Mouse (Mus musculus): ENCODE measurements around the gene Car5a.

Car5a gene

DNA sequence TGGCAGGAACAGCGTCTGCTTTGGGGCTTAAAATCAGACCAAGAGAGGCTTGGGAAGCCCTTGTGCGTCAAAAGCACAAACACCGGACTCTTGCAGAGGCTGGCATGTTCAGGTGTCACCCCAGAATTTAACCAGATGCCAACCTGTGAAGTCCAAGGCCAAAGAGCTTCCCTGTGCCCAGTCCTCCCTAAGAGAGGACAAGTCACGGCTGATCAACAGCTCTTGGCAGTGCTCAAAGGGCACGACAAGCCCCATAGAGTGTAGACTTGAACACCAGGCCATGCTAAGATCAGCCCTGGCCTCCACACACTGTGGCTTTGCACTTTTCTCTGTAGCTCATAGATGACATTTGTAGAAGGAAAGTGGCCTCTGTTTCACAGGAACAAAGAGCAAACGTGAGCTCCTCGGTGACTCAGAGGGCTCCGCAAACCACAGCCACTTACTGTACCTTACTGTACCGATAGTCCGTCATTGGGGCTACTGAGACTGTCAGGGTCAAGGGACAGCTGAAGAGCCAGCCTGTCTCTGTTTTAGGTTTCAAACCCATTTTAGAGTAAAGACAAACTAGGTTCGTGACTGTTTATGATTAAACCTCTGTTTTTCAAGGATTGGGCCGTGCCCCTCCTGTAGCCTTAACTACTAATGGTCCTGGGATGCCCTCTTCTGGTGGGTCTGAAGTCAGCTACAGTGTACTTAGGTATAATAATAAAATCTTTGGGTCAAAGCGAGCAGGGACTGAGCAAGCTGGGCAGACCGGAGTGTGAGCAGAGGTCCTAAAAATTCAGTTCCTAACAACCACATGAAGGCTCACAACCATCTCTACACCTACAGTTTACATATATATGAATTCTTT, 11.8 kb downstream of the Car5a start:
- DNase-seq: no peak

GRCm38 (mm10) chr8:121932026-121932667, 12.6 kb downstream of the Car5a start:
- no peak for DNase-seq

- no peak for DNase-seq
Observed at GRCm38 (mm10) chr8:121931571-121931970, 13.1 kb downstream of the Car5a start.

- no peak for DNase-seq
Observed at GRCm38 (mm10) chr8:121930047-121930446, 14.7 kb downstream of the Car5a start.

DNA sequence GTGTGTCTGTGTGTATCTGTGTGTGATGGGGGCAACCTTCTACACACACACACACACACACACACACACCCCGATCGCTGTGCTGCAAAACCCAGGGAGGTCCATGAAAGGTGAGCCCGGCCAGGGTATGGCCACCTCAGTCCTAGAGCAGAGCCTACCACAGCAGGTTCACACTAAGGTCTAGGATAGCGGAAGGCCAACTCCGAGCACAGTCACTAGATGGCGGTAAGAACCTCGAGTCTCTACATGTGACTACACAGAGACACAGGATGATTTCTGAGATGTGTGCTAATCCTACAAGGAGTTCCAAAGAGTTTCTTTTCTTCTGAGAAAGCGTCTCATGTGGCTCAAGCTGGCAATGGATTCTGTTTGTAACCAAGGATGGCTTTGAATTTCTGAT, 17.4 kb downstream of the Car5a start:
- peak; percentile 52 for DNase-seq

GRCm38 (mm10) chr8:121926266-121926665, 18.4 kb downstream of the Car5a start:
- no peak for DNase-seq

DNA sequence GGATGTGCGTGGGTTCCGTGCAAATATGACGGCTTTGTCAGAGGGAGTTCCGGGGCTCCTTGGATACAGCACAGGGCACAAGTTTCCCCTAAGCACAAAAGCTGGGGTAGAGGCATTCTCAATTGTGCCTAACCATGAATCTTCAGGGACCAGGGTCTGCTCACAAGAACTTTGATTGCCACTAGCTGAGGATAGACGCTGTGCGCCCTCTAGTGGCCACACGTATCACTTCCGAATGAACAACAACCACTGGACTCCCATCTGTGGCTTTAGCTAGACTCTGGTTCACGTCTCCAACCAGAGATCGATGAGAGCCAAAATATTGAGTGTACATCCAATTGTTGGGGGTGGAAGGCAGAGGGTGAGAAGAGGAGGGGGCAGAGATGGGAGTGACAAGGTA, 19.1 kb downstream of the Car5a start:
- peak; percentile 75 for DNase-seq

DNA sequence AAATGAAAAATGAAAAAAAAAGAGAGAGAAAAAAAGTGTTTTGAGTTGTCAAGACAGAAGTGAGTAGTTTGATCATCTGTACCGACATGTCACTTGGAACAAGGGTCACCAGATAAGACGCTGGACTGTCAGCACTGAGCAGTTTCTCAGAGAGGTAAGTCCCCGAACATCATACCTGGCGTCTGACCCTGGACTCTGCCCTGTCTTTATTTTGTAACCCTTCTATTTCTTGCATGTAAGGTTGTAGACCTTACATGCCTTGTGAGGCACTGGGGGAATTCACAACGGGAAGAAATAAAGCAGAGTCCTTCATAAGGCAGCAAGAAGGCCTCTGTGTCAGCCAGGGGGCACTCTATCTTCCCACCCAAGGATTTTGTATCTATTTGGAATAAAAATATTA, 20.0 kb downstream of the Car5a start:
- DNase-seq: no peak

GRCm38 (mm10) chr8:121922101-121922500, 22.6 kb downstream of the Car5a start:
- DNase-seq: no peak

GRCm38 (mm10) chr8:121921582-121921981, 23.1 kb downstream of the Car5a start:
- no peak for DNase-seq

- no peak for DNase-seq
Observed at GRCm38 (mm10) chr8:121919731-121920130, 25.0 kb downstream of the Car5a start.

DNA sequence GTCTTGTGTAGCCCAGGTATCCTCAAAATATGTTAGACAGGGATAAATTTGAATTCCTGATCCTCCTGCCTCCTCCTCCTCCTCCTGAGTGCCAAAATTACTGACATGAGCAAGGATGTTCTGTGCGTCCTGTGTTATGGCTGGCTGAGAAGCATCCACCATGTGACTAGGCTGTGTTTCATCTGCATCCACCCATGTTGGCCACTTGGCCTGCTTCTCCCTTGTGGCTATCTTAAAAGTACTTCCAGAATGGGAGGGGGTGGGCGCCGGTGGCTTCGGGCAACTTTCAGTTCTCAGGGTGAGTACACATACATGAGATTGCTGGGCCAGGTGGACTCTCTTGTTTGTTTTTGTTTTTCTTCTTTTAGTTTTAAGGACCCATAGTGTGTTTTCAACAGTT, 25.5 kb downstream of the Car5a start:
- no peak for DNase-seq

GRCm38 (mm10) chr8:121913378-121913777, 31.3 kb downstream of the Car5a start:
- no peak for DNase-seq

- DNase-seq: no peak
Observed at GRCm38 (mm10) chr8:121912831-121913230, 31.9 kb downstream of the Car5a start.

- no peak for DNase-seq
Observed at GRCm38 (mm10) chr8:121911987-121912386, 32.7 kb downstream of the Car5a start.

DNA sequence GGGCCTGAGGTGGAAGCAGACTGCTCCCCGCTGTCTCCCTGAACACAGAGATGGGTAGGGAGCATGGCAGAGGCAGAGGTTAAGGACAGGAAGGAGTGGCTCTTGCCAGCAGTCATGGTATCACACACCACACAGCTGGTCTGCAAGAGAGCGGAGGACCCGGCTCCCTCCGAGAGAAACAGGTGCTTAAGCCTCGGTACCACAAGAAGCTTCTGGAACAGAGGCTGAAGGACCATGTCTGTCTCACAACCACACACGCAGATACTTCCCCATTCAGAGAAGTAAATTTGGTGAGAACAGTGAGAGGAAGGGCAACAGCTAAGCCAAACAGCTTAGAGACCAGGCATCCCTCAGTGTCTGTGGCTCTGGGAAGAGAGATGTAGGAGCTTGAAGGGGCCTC, 33.3 kb downstream of the Car5a start:
- no peak for DNase-seq

DNA sequence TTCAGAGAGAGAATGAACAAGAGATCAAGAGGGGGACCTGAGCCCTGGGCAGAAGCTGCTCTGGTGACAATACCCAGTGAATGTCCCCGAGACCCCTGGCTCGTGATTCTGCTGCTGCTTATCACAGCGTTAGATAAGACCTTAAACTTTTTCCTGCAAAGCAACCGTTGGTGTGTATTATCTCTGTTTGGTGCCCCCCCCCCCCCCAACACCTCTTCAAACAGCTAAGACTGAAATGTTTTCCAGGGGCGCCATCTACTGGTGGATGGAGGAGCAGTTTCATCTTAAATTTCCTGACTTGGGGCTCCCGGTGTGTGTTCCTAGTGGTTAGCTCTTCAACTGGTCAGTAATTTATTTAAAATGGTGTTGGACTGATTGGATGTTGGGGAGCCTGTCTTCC, 35.0 kb downstream of the Car5a start:
- DNase-seq: peak; percentile 81

- DNase-seq: no peak
Observed at GRCm38 (mm10) chr8:121909148-121909541, 35.6 kb downstream of the Car5a start.

DNA sequence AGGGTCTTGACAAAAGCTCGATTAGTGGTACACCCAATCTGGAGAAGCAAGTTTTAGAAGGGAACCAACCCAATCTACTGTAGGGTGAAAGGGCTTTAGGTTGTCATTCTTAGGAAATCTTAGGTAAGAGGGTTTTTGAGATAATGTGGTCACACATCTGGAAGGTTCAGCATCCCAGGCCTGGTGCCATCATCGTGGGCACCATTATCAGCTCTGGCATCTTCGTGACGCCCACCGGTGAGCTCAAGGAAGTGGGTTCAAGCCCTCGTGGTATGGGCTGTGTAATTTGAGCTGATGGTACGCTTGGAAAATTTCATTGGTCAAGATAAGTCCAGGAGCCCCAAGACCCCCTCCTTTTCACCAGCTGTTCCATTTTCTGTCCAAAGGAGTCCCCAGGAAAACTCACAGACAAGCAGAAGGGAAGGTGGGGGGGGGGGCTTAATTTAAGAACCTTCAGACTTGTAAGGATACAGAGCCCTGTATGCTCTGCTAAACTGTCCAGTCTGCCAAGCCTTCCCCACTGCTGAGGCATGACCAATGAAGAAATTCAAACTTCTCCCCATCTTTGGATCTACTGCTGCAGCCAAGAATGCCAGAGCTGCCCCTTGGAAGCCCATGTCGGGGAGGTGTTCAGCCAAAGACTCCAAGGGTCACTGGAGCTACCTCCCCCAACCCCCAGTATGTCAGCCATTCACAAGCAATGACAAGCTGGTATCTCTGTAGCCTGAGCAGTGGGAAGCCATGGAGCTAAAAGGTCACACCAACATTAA, 36.1 kb downstream of the Car5a start:
- no peak for DNase-seq

- peak; percentile 98 for DNase-seq
Observed at GRCm38 (mm10) chr8:121907587-121908248, 37.0 kb downstream of the Car5a start, which contains the start of gene Slc7a5. Slc7a5 (minus strand) TSS chr8:121907694.

- peak; percentile 26 for DNase-seq
Observed at GRCm38 (mm10) chr8:121906542-121907512, 37.9 kb downstream of the Car5a start.

DNA sequence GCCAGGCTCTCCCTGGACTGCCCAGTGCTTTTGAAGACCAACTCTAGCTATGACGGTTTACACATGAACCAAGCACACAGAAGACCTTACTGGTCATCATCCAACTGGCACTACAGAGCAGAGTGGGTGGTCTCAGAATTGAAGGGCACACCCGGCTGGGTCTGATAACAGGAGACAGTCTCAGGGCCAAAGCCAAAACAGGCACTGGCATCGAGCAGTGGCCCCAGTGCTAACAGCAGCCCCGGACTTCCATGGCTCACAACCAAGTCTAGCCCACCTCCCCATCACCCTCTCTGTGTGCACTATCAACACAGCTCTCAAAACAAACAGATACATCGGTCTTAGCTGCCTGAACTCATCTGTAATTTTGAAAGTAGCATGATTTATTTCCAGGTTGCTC, 38.8 kb downstream of the Car5a start:
- DNase-seq: no peak

Measured in thymus, postnatal 25 days (tissue).